Mouse (Mus musculus): ENCODE measurements at regions not wholly inside any gene's neighbourhood (a gene's known extent, or its start where the extent isn't known, plus 50 kb on each side); places are given as distances from the start of the nearest gene placed in this dataset.

GRCm38 (mm10) chr12:25259123-25259522 is 162.2 kb upstream of the Id2 start:
- intact Hi-C loops (cut with DNase I), result no loop called here
- no peak for DNase-seq (ENCODE audit: low spot score)

GRCm38 (mm10) chr12:25256268-25256667 is 159.3 kb upstream of the Id2 start:
- intact Hi-C loops (cut with DNase I), result no loop called here
- no peak for DNase-seq (ENCODE audit: low spot score)

GRCm38 (mm10) chr12:25254716-25255115 is 157.8 kb upstream of the Id2 start:
- intact Hi-C loops (cut with DNase I), result no loop called here
- no peak for DNase-seq (ENCODE audit: low spot score)

- no peak for DNase-seq (ENCODE audit: low spot score)
- intact Hi-C loops (cut with DNase I), result no loop called here
These were observed 156.0 kb upstream of the Id2 start for GRCm38 (mm10) chr12:25252776-25253510.

- intact Hi-C loops (cut with DNase I), result no loop called here
These were observed 154.7 kb upstream of the Id2 start for GRCm38 (mm10) chr12:25251411-25252171.

GRCm38 (mm10) chr12:25250881-25251280 is 153.9 kb upstream of the Id2 start:
- no peak for DNase-seq (ENCODE audit: low spot score)
- intact Hi-C loops (cut with DNase I), result no loop called here

More at GRCm38 (mm10) chr12:25251411-25252171, 154.7 kb upstream of the Id2 start:
- no peak for DNase-seq (ENCODE audit: low spot score)

GRCm38 (mm10) chr12:25248681-25249366 is 151.9 kb upstream of the Id2 start:
- no peak for DNase-seq (ENCODE audit: low spot score)
- intact Hi-C loops (cut with DNase I), result no loop called here

- intact Hi-C loops (cut with DNase I), result no loop called here
These were observed 149.6 kb upstream of the Id2 start for GRCm38 (mm10) chr12:25246566-25246965.

GRCm38 (mm10) chr12:25245661-25246060 is 148.7 kb upstream of the Id2 start:
- intact Hi-C loops (cut with DNase I), result no loop called here
- DNase-seq (ENCODE audit: low spot score), result no peak

More at GRCm38 (mm10) chr12:25246566-25246965, 149.6 kb upstream of the Id2 start:
- DNase-seq (ENCODE audit: low spot score), result no peak

- intact Hi-C loops (cut with DNase I), result no loop called here
- no peak for DNase-seq (ENCODE audit: low spot score)
These were observed 148.3 kb upstream of the Id2 start for GRCm38 (mm10) chr12:25245251-25245650.

GRCm38 (mm10) chr12:25244666-25245065 is 147.7 kb upstream of the Id2 start:
- intact Hi-C loops (cut with DNase I), result no loop called here
- DNase-seq (ENCODE audit: low spot score), result no peak

GRCm38 (mm10) chr12:25243901-25244300 is 147.0 kb upstream of the Id2 start:
- intact Hi-C loops (cut with DNase I), result no loop called here
- no peak for DNase-seq (ENCODE audit: low spot score)

GRCm38 (mm10) chr12:25242369-25242768 is 145.4 kb upstream of the Id2 start:
- intact Hi-C loops (cut with DNase I), result no loop called here

GRCm38 (mm10) chr12:25241675-25242074 is 144.7 kb upstream of the Id2 start:
- intact Hi-C loops (cut with DNase I), result no loop called here
- no peak for DNase-seq (ENCODE audit: low spot score)

More at GRCm38 (mm10) chr12:25242369-25242768, 145.4 kb upstream of the Id2 start:
- no peak for DNase-seq (ENCODE audit: low spot score)

- DNase-seq (ENCODE audit: low spot score), result no peak
- intact Hi-C loops (cut with DNase I), result no loop called here
These were observed 143.9 kb upstream of the Id2 start for GRCm38 (mm10) chr12:25240796-25241195.

- intact Hi-C loops (cut with DNase I), result no loop called here
- no peak for DNase-seq (ENCODE audit: low spot score)
These were observed 143.2 kb upstream of the Id2 start for GRCm38 (mm10) chr12:25240142-25240541.

GRCm38 (mm10) chr12:25235071-25235470 is 138.1 kb upstream of the Id2 start:
- DNase-seq (ENCODE audit: low spot score), result no peak
- intact Hi-C loops (cut with DNase I), result no loop called here

- DNase-seq (ENCODE audit: low spot score), result no peak
- intact Hi-C loops (cut with DNase I), result no loop called here
These were observed 137.7 kb upstream of the Id2 start for GRCm38 (mm10) chr12:25234636-25235035.

GRCm38 (mm10) chr12:25233027-25233535 is 136.1 kb upstream of the Id2 start:
- intact Hi-C loops (cut with DNase I), result no loop called here
- no peak for DNase-seq (ENCODE audit: low spot score)

GRCm38 (mm10) chr12:25232358-25233026 is 135.6 kb upstream of the Id2 start:
- intact Hi-C loops (cut with DNase I), result no loop called here
- DNase-seq (ENCODE audit: low spot score), result no peak
